Mouse (Mus musculus): ENCODE results near the gene Lrriq4. TPM values are rescaled to one million over a fixed set of nuclear protein-coding genes. Genes with fewer than 3 reads are reported as not detected.

Gene Lrriq4
- polyA plus RNA-seq, 1 experiment from 2014 or later = not detected

GRCm38 (mm10) chr3:30602740-30603098, 41.6 kb upstream of the Lrriq4 start:
- H3K9me3 ChIP-seq (ENCODE audit: control insufficient read depth, low read length) = no peaks in the 10 kb centered on the region
- peak overlapping the region; percentile 96 for H3K27ac ChIP-seq (replicated peaks; ENCODE audit: low read depth, low read length)
- H3K4me2 ChIP-seq (ENCODE audit: low read length) = peak overlapping the region; percentile 74
- H3K27me3 ChIP-seq (ENCODE audit: control insufficient read depth, insufficient read depth, low read length) = no peaks in the 10 kb centered on the region; the same call in 1 of the 2 replicates
- H3K9ac ChIP-seq (replicated peaks; ENCODE audit: low read length) = peak overlapping the region; percentile 77
- WGBS = under 1% methylated on average over 27 of the region's 27 CpGs
- peak overlapping the region; percentile 80 for H3K4me3 ChIP-seq (replicated peaks; ENCODE audit: low read depth, low read length)
- DNase-seq (no peak), ATAC-seq (ENCODE audit: low FRiP score, low TSS enrichment) (peak; percentile 62; the same call in 1 of the 2 replicates)
- H3K36me3 ChIP-seq (ENCODE audit: control insufficient read depth, insufficient read depth, low read length) = peaks cover 31% of the 10 kb centered on the region
- H3K4me1 ChIP-seq (ENCODE audit: control insufficient read depth, insufficient read depth, low read length) = peaks cover 6% of the 10 kb centered on the region

GRCm38 (mm10) chr3:30603256-30603655, 41.1 kb upstream of the Lrriq4 start:
- H3K4me3 ChIP-seq (replicated peaks; ENCODE audit: low read depth, low read length) = peak overlapping the region; percentile 80
- H3K27me3 ChIP-seq (ENCODE audit: control insufficient read depth, insufficient read depth, low read length) = no peaks in the 10 kb centered on the region; the same call in 1 of the 2 replicates
- H3K9me3 ChIP-seq (ENCODE audit: control insufficient read depth, low read length) = no peaks in the 10 kb centered on the region
- no peak for DNase-seq
- no peak overlapping the region for H3K27ac ChIP-seq (replicated peaks; ENCODE audit: low read depth, low read length)
- 24% methylated on average over 10 of the region's 10 CpGs for WGBS
- no peak for ATAC-seq (ENCODE audit: low FRiP score, low TSS enrichment)
- peaks cover 6% of the 10 kb centered on the region for H3K4me1 ChIP-seq (ENCODE audit: control insufficient read depth, insufficient read depth, low read length)
- H3K4me2 ChIP-seq (ENCODE audit: low read length) = peak overlapping the region; percentile 74
- H3K9ac ChIP-seq (replicated peaks; ENCODE audit: low read length) = peak overlapping the region; percentile 77
- peaks cover 36% of the 10 kb centered on the region for H3K36me3 ChIP-seq (ENCODE audit: control insufficient read depth, insufficient read depth, low read length)

GRCm38 (mm10) chr3:30608999-30609398, 35.3 kb upstream of the Lrriq4 start:
- Histone ChIP-seq H3K4me3 (replicated peaks; ENCODE audit: low read depth, low read length) (no peak overlapping the region), H3K9me3 (ENCODE audit: control insufficient read depth, low read length) (no peaks in the 10 kb centered on the region), H3K27ac (replicated peaks; ENCODE audit: low read depth, low read length) (no peak overlapping the region), H3K4me2 (ENCODE audit: low read length) (no peak overlapping the region), H3K27me3 (ENCODE audit: control insufficient read depth, insufficient read depth, low read length) (no peaks in the 10 kb centered on the region), H3K9ac (replicated peaks; ENCODE audit: low read length) (no peak overlapping the region), H3K4me1 (ENCODE audit: control insufficient read depth, insufficient read depth, low read length) (no peaks in the 10 kb centered on the region), H3K36me3 (ENCODE audit: control insufficient read depth, insufficient read depth, low read length) (peaks cover 84% of the 10 kb centered on the region)
- 95% methylated on average over 3 of the region's 3 CpGs for WGBS
- no peak for ATAC-seq (ENCODE audit: low FRiP score, low TSS enrichment)
- DNase-seq = no peak

- WGBS = 93% methylated on average over 4 of the region's 4 CpGs
- DNase-seq (no peak), ATAC-seq (ENCODE audit: low FRiP score, low TSS enrichment) (no peak)
- Histone ChIP-seq H3K9ac (replicated peaks; ENCODE audit: low read length) (no peak overlapping the region), H3K27me3 (ENCODE audit: control insufficient read depth, insufficient read depth, low read length) (no peaks in the 10 kb centered on the region), H3K4me2 (ENCODE audit: low read length) (no peak overlapping the region), H3K36me3 (ENCODE audit: control insufficient read depth, insufficient read depth, low read length) (peaks cover 83% of the 10 kb centered on the region), H3K27ac (replicated peaks; ENCODE audit: low read depth, low read length) (no peak overlapping the region), H3K9me3 (ENCODE audit: control insufficient read depth, low read length) (no peaks in the 10 kb centered on the region), H3K4me3 (replicated peaks; ENCODE audit: low read depth, low read length) (no peak overlapping the region), H3K4me1 (ENCODE audit: control insufficient read depth, insufficient read depth, low read length) (no peaks in the 10 kb centered on the region)
Measured at GRCm38 (mm10) chr3:30610930-30611329, 33.4 kb upstream of the Lrriq4 start.

GRCm38 (mm10) chr3:30620132-30620531, 24.2 kb upstream of the Lrriq4 start:
- H3K4me3 ChIP-seq (replicated peaks; ENCODE audit: low read depth, low read length) = no peak overlapping the region
- H3K27me3 ChIP-seq (ENCODE audit: control insufficient read depth, insufficient read depth, low read length) = no peaks in the 10 kb centered on the region
- WGBS = 97% methylated on average over 8 of the region's 8 CpGs
- no peak overlapping the region for H3K27ac ChIP-seq (replicated peaks; ENCODE audit: low read depth, low read length)
- H3K36me3 ChIP-seq (ENCODE audit: control insufficient read depth, insufficient read depth, low read length) = peaks cover 50% of the 10 kb centered on the region
- DNase-seq = no peak
- no peak overlapping the region for H3K9ac ChIP-seq (replicated peaks; ENCODE audit: low read length)
- no peak overlapping the region for H3K4me2 ChIP-seq (ENCODE audit: low read length)
- H3K4me1 ChIP-seq (ENCODE audit: control insufficient read depth, insufficient read depth, low read length) = no peaks in the 10 kb centered on the region
- no peaks in the 10 kb centered on the region for H3K9me3 ChIP-seq (ENCODE audit: control insufficient read depth, low read length)
- ATAC-seq (ENCODE audit: low FRiP score, low TSS enrichment) = no peak

- Histone ChIP-seq H3K36me3 (ENCODE audit: control insufficient read depth, insufficient read depth, low read length) (no peaks in the 10 kb centered on the region), H3K4me1 (ENCODE audit: control insufficient read depth, insufficient read depth, low read length) (no peaks in the 10 kb centered on the region), H3K27me3 (ENCODE audit: control insufficient read depth, insufficient read depth, low read length) (no peaks in the 10 kb centered on the region), H3K9ac (replicated peaks; ENCODE audit: low read length) (no peak overlapping the region), H3K4me3 (replicated peaks; ENCODE audit: low read depth, low read length) (no peak overlapping the region), H3K4me2 (ENCODE audit: low read length) (no peak overlapping the region), H3K9me3 (ENCODE audit: control insufficient read depth, low read length) (no peaks in the 10 kb centered on the region), H3K27ac (replicated peaks; ENCODE audit: low read depth, low read length) (no peak overlapping the region)
- WGBS = 67% methylated on average over 3 of the region's 3 CpGs
- ATAC-seq (ENCODE audit: low FRiP score, low TSS enrichment) (no peak), DNase-seq (peak; percentile 24)
Measured at GRCm38 (mm10) chr3:30633681-30634080, 10.6 kb upstream of the Lrriq4 start.

GRCm38 (mm10) chr3:30635629-30636028, 8.7 kb upstream of the Lrriq4 start:
- H3K4me1 ChIP-seq (ENCODE audit: control insufficient read depth, insufficient read depth, low read length) = no peaks in the 10 kb centered on the region
- H3K27me3 ChIP-seq (ENCODE audit: control insufficient read depth, insufficient read depth, low read length) = no peaks in the 10 kb centered on the region
- H3K36me3 ChIP-seq (ENCODE audit: control insufficient read depth, insufficient read depth, low read length) = no peaks in the 10 kb centered on the region
- H3K27ac ChIP-seq (replicated peaks; ENCODE audit: low read depth, low read length) = no peak overlapping the region
- H3K9ac ChIP-seq (replicated peaks; ENCODE audit: low read length) = no peak overlapping the region
- WGBS = 84% methylated on average over 4 of the region's 4 CpGs
- no peak for DNase-seq
- no peak overlapping the region for H3K4me3 ChIP-seq (replicated peaks; ENCODE audit: low read depth, low read length)
- no peaks in the 10 kb centered on the region for H3K9me3 ChIP-seq (ENCODE audit: control insufficient read depth, low read length)
- no peak overlapping the region for H3K4me2 ChIP-seq (ENCODE audit: low read length)
- ATAC-seq (ENCODE audit: low FRiP score, low TSS enrichment) = no peak

GRCm38 (mm10) chr3:30646761-30647160, 2.5 kb downstream of the Lrriq4 start:
- WGBS = 55% methylated on average over 8 of the region's 8 CpGs
- no peak for DNase-seq
- peaks cover 12% of the 10 kb centered on the region for H3K27me3 ChIP-seq (ENCODE audit: control insufficient read depth, insufficient read depth, low read length)
- no peak for ATAC-seq (ENCODE audit: low FRiP score, low TSS enrichment)
- no peaks in the 10 kb centered on the region for H3K9me3 ChIP-seq (ENCODE audit: control insufficient read depth, low read length)
- no peak overlapping the region for H3K27ac ChIP-seq (replicated peaks; ENCODE audit: low read depth, low read length)
- H3K4me3 ChIP-seq (replicated peaks; ENCODE audit: low read depth, low read length) = no peak overlapping the region
- H3K9ac ChIP-seq (replicated peaks; ENCODE audit: low read length) = no peak overlapping the region
- no peaks in the 10 kb centered on the region for H3K36me3 ChIP-seq (ENCODE audit: control insufficient read depth, insufficient read depth, low read length)
- H3K4me1 ChIP-seq (ENCODE audit: control insufficient read depth, insufficient read depth, low read length) = peaks cover 4% of the 10 kb centered on the region; the same call in 1 of the 2 replicates
- H3K4me2 ChIP-seq (ENCODE audit: low read length) = no peak overlapping the region

- Histone ChIP-seq H3K4me3 (replicated peaks; ENCODE audit: low read depth, low read length) (peak within 1 kb of the TSS; percentile 29), H3K9me3 (ENCODE audit: control insufficient read depth, low read length) (no peaks in the 10 kb centered on the region), H3K9ac (replicated peaks; ENCODE audit: low read length) (peak within 1 kb of the TSS; percentile 47), H3K4me1 (ENCODE audit: control insufficient read depth, insufficient read depth, low read length) (peaks cover 4% of the 10 kb centered on the region; the same call in 1 of the 2 replicates), H3K4me2 (ENCODE audit: low read length) (peak within 1 kb of the TSS; percentile 61), H3K36me3 (ENCODE audit: control insufficient read depth, insufficient read depth, low read length) (no peaks in the 10 kb centered on the region), H3K27me3 (ENCODE audit: control insufficient read depth, insufficient read depth, low read length) (peaks cover 12% of the 10 kb centered on the region), H3K27ac (replicated peaks; ENCODE audit: low read depth, low read length) (no peak within 1 kb of the TSS)
- 2% methylated on average over 25 of the region's 25 CpGs for WGBS
- peak; percentile 77 for DNase-seq
- peak; percentile 53 for ATAC-seq (ENCODE audit: low FRiP score, low TSS enrichment)
Measured at GRCm38 (mm10) chr3:30647440-30648090, 3.3 kb downstream of the Lrriq4 start, which contains the start of gene Lrrc34. Gene Lrrc34, minus strand, starts transcription at chr3:30647869.
